In the genomic region with DNA sequence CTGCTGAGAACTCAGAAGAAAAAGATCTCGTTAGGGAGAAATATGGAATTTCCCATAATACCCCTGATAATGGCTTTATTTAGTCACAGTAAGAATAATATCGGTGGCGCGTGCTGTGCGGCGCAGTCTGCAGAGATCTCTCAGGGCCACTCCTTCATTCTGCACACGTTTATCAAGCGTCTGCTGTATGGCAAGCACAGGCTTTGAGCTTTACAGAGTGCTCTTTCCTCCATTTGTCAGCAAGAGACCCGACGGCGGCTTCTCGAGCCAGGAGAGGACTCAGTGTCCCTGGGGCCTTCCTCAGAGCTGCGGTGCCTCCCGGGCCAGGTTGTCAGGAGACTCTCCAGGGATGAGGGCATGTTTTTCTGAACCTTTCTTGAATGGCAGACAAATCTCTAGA, we compare ENCODE assay signal across 19 mouse cellular contexts. TPM values are rescaled to one million over a fixed set of nuclear protein-coding genes. Genes with fewer than 3 reads are reported as not detected.
DNase-seq lines count a peak whose midpoint lies in the region; ATAC-seq and TF ChIP-seq lines count a peak whose summit lies in the region.
"Had no signal": no experiment of that assay in that cellular context is flagged by ENCODE, and none has a peak within 500 bp of the region (broad histone marks: within the 10 kb centered on the region; RNA-seq: fewer than 3 reads in every experiment).

No protein-coding gene starts in this region.

- WGBS in hindbrain, embryonic 13.5 days, result 61% methylated on average over 14 of the region's 14 CpGs
- WGBS in hindbrain, postnatal 0 days, result 72% methylated on average over 14 of the region's 14 CpGs
- WGBS in neural tube, embryonic 13.5 days, result 63% methylated on average over 14 of the region's 14 CpGs
- WGBS in midbrain, embryonic 15.5 days, result 65% methylated on average over 14 of the region's 14 CpGs

- H3K27me3 ChIP-seq in hindbrain, embryonic 13.5 days, result no peaks in the 10 kb centered on the region
- no peaks in the 10 kb centered on the region for H3K27me3 ChIP-seq in hindbrain, postnatal 0 days (ENCODE audit: insufficient read depth, low read length)
- H3K27me3 ChIP-seq in neural tube, embryonic 13.5 days, result peaks cover 2% of the 10 kb centered on the region; the same call in 1 of the 2 replicates
- H3K27me3 ChIP-seq in midbrain, embryonic 15.5 days (replicated peaks), result no peaks in the 10 kb centered on the region
- H3K27me3 ChIP-seq: embryonic facial prominence, embryonic 13.5 days; heart, embryonic 13.5 days had no signal

- H3K9ac ChIP-seq in hindbrain, embryonic 13.5 days, result no peak overlapping the region
- no peak overlapping the region for H3K9ac ChIP-seq in hindbrain, postnatal 0 days (replicated peaks; ENCODE audit: low read length)
- no peak overlapping the region for H3K9ac ChIP-seq in neural tube, embryonic 13.5 days
- H3K9ac ChIP-seq in midbrain, embryonic 15.5 days, result no peak overlapping the region
- H3K9ac ChIP-seq: embryonic facial prominence, embryonic 13.5 days; forebrain, embryonic 12.5 days; heart, embryonic 13.5 days had no signal

- no peak for TF ChIP-seq CTCF in hindbrain, postnatal 0 days (IDR thresholded peaks at IDR 0.05; ENCODE audit: low read depth)

- intact Hi-C loops in gastrocnemius, postnatal 14 days (cut with DNase I; ENCODE audit: low total_unique reads), result no loop called here

- H3K27ac ChIP-seq in hindbrain, embryonic 13.5 days, result peak overlapping the region; percentile 52
- H3K27ac ChIP-seq in hindbrain, postnatal 0 days, result no peak overlapping the region
- peak overlapping the region; percentile 38 for H3K27ac ChIP-seq in neural tube, embryonic 13.5 days (replicated peaks)
- peak overlapping the region; percentile 60; the same call in 1 of the 2 replicates for H3K27ac ChIP-seq in midbrain, embryonic 15.5 days
- H3K27ac ChIP-seq: embryonic facial prominence, embryonic 13.5 days; forebrain, embryonic 12.5 days; gastrocnemius, adult 2 months; heart, embryonic 13.5 days had no signal

- no peaks in the 10 kb centered on the region for H3K36me3 ChIP-seq in hindbrain, embryonic 13.5 days
- H3K36me3 ChIP-seq in hindbrain, postnatal 0 days (ENCODE audit: insufficient read depth, low read length), result no peaks in the 10 kb centered on the region
- no peaks in the 10 kb centered on the region for H3K36me3 ChIP-seq in neural tube, embryonic 13.5 days
- H3K36me3 ChIP-seq in midbrain, embryonic 15.5 days (replicated peaks), result no peaks in the 10 kb centered on the region
- H3K36me3 ChIP-seq: embryonic facial prominence, embryonic 13.5 days; forebrain, embryonic 12.5 days; heart, embryonic 13.5 days had no signal

- H3K4me1 ChIP-seq in hindbrain, embryonic 13.5 days (replicated peaks), result peaks cover 7% of the 10 kb centered on the region
- H3K4me1 ChIP-seq in hindbrain, postnatal 0 days (ENCODE audit: insufficient read depth, low read length), result 0 out of 2 replicates have a peak, but pooled peaks cover 4% of the 10 kb centered on the region
- H3K4me1 ChIP-seq in neural tube, embryonic 13.5 days (replicated peaks), result 0 out of 2 replicates have a peak, but pooled peaks cover 8% of the 10 kb centered on the region
- no peaks in the 10 kb centered on the region for H3K4me1 ChIP-seq in midbrain, embryonic 15.5 days
- H3K4me1 ChIP-seq: embryonic facial prominence, embryonic 13.5 days; forebrain, embryonic 12.5 days; heart, embryonic 13.5 days had no signal

- H3K4me3 ChIP-seq in hindbrain, embryonic 13.5 days, result no peak overlapping the region
- H3K4me3 ChIP-seq in hindbrain, postnatal 0 days (ENCODE audit: low read length), result no peak overlapping the region
- H3K4me3 ChIP-seq in neural tube, embryonic 13.5 days, result no peak overlapping the region
- H3K4me3 ChIP-seq in midbrain, embryonic 15.5 days, result no peak overlapping the region
- H3K4me3 ChIP-seq: embryonic facial prominence, embryonic 13.5 days; forebrain, embryonic 12.5 days; gastrocnemius, adult 2 months; heart, embryonic 13.5 days had no signal

- DNase-seq in hindbrain, postnatal 0 days (ENCODE audit: low spot score), result no peak
- DNase-seq in neural tube, embryonic 10.5 days (ENCODE audit: extremely low spot score, low spot score), result no peak
- DNase-seq in embryo, embryonic 11 days, result no peak
- DNase-seq in gastrocnemius, postnatal 14 days, result no peak
- DNase-seq: adrenal gland, adult 2 months; adrenal gland, postnatal 25 days; cerebellum, adult 2 months; cerebellum, postnatal 10 days; gastrocnemius, adult 2 months; gastrocnemius, postnatal 36 days; heart, adult 11 months; heart, postnatal 36 days had no signal

- H3K4me2 ChIP-seq in hindbrain, embryonic 13.5 days, result no peak overlapping the region
- no peak overlapping the region for H3K4me2 ChIP-seq in hindbrain, postnatal 0 days (ENCODE audit: low read depth, low read length)
- H3K4me2 ChIP-seq in neural tube, embryonic 13.5 days, result no peak overlapping the region
- no peak overlapping the region for H3K4me2 ChIP-seq in midbrain, embryonic 15.5 days
- H3K4me2 ChIP-seq: embryonic facial prominence, embryonic 13.5 days; forebrain, embryonic 12.5 days; heart, embryonic 13.5 days had no signal

- no peak for ATAC-seq in hindbrain, embryonic 13.5 days (ENCODE audit: low FRiP score)
- ATAC-seq in hindbrain, postnatal 0 days, result no peak
- no peak for ATAC-seq in neural tube, embryonic 13.5 days (ENCODE audit: low read depth)
- ATAC-seq in midbrain, embryonic 15.5 days (replicated peaks), result 0 out of 2 replicates have a peak, but pooled peaks have one; percentile 33
- ATAC-seq: intestine, embryonic 16.5 days had no signal

- H3K9me3 ChIP-seq in hindbrain, embryonic 13.5 days, result no peaks in the 10 kb centered on the region
- H3K9me3 ChIP-seq in hindbrain, postnatal 0 days (ENCODE audit: low read length), result no peaks in the 10 kb centered on the region
- no peaks in the 10 kb centered on the region for H3K9me3 ChIP-seq in neural tube, embryonic 13.5 days
- no peaks in the 10 kb centered on the region for H3K9me3 ChIP-seq in midbrain, embryonic 15.5 days
- H3K9me3 ChIP-seq: embryonic facial prominence, embryonic 13.5 days; forebrain, embryonic 12.5 days; heart, embryonic 13.5 days had no signal

RNA-seq across cellular contexts. Expression of gene Sdc3, which starts 56.5 kb away (rescaled TPM):
- 71.3 and 76.9 TPM in 2 replicates for polyA plus RNA-seq in hindbrain, embryonic 13.5 days (2015; fragmentation: Nextera tagmentation; extraction: Ambion mirVana)
- total RNA-seq in hindbrain, postnatal 0 days (2014; rRNA removed), result 587 and 649 TPM in 2 replicates
- polyA plus RNA-seq in hindbrain, postnatal 0 days (2015; fragmentation: Nextera tagmentation; extraction: Ambion mirVana), result 150 and 180 TPM in 2 replicates
- polyA plus RNA-seq in neural tube, embryonic 13.5 days (2015; fragmentation: Nextera tagmentation; extraction: Ambion mirVana), result 76.9 and 78.8 TPM in 2 replicates
- polyA plus RNA-seq in midbrain, embryonic 15.5 days (2015; fragmentation: Nextera tagmentation; extraction: Ambion mirVana), result 180 and 186 TPM in 2 replicates
- total RNA-seq in gastrocnemius, postnatal 14 days (2021), result 10 to 100 TPM; 23.3 to 25.2 TPM
